Mouse (Mus musculus): ENCODE results near the gene Rbfox1.

Gene Rbfox1

GRCm38 (mm10) chr16:7404766-7405492, 1519.8 kb downstream of the Rbfox1 start:
- DNase-seq (ENCODE audit: low spot score), result no peak

DNA sequence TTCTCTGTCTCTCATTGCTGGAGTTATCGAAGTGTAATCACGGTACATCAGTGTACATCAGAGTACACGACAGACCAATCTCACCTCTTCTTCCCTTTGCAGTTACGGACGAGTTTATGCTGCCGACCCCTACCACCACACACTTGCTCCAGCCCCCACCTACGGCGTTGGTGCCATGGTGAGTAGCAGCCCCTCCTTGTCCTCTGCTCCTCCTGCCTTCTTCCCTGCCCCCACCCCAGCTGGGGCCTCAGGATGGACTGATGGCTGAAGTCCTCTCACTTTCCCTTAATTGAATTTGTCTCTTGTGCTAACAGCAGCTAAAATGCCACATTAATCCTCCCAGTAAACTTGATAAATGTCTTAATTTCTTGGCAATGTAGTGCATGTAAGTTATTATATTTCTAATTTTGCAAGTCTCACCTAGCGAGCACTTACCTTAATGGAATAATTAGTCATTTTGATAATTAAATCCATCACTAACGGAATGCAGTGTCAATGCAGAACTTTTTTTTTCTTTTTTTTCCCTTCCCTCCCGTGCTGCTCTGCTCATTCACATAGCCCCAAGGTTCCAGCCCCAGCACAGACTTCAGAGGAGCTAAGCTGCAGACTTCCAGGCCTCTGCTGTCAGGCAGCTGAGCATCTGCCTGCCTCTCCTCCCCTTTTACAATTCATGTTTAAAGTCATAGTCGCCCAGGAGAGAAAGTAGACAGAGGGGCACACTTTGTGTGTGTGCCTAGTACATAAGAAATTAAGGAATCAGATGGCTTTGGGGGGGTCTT, 1522.9 kb downstream of the Rbfox1 start:
- DNase-seq (ENCODE audit: low spot score), result no peak

DNA sequence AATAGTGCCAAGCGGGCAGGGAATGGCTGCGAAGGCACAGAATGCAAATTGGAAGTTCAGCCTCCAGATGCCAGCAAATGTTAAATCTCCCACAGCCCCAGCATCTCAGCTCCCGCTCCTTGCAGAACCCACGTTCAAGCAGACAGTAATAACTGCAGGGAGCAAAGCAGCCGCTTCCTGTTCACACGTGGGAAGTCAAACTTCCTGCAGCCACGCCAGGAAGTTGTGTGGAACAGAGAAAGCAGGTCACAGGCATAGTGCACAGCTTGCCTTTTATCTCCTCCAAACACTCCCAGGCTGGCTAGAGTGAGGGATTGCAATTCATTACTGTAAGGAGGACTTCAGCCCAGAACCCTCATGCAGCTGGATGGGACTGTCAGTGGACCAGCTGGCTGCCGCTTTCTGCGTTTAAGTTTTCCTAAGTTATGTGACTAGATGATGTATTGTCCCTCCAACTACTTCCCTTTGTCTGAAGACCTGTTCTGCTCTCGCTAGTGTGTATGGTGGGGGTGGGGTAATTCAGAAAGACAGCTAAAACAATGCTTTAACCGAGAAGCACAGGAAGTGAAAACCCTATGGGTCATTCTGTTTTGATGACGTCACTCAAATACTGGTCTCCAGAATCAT, 1534.6 kb downstream of the Rbfox1 start:
- DNase-seq (ENCODE audit: low spot score), result peak; percentile 7

DNA sequence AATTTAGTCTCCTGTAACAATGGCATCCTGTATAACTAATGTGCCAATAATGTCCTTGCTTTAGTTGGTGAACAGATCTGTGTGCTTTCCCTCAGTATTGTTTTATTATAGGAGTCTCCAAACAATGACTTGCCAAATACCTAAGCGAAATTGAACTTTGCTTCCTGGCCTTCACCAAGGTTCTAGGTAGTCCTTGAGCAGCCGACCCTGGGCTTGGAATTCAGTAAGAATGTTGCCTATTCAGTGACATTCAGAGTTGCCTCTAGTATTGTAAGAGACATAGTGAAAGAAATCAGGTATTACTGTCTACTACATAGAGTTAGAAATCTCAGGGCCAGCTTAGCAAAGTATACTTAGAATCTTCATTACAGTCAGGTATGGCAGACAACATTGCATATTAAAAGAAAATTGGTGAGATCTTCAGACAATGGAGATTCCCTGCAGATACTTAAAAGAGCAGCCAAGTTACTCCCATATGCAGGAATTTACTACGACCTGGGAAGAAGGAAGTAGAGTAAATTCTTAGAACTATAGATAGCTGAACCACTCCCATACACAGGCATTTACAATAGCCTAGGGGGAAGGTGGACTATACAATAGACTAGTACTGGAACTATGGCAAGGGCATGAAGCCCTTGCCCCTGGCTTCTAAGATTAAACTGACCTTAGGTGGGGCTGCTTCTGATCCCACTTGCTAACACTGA, 1540.4 kb downstream of the Rbfox1 start:
- DNase-seq (ENCODE audit: low spot score), result no peak

GRCm38 (mm10) chr16:7433296-7433695, 1548.1 kb downstream of the Rbfox1 start:
- DNase-seq (ENCODE audit: low spot score), result no peak

DNA sequence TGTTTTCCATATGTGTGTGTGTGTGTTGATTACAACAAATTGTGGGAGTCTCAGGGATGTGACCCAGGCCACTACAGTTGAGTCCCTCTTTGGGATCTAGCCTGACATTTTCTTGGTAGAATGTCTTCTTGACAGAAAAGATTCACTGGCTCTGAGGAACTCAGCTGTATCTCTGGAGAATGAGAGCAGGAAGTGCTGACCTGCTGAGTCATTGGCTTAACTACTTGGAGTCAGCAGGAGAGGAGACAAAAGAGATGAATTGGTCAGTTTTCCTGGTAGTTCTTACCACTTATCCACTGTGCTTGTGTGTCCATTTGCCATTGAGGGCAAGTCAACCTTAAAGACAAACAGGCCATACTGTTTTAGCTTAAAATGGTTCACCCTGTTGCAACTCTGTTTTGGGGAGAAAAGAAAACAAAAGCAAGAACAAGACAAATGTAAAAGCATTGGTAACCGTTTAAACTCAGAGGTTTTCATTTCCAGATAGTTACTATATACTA, 1561.7 kb downstream of the Rbfox1 start:
- DNase-seq (ENCODE audit: low spot score), result no peak

DNA sequence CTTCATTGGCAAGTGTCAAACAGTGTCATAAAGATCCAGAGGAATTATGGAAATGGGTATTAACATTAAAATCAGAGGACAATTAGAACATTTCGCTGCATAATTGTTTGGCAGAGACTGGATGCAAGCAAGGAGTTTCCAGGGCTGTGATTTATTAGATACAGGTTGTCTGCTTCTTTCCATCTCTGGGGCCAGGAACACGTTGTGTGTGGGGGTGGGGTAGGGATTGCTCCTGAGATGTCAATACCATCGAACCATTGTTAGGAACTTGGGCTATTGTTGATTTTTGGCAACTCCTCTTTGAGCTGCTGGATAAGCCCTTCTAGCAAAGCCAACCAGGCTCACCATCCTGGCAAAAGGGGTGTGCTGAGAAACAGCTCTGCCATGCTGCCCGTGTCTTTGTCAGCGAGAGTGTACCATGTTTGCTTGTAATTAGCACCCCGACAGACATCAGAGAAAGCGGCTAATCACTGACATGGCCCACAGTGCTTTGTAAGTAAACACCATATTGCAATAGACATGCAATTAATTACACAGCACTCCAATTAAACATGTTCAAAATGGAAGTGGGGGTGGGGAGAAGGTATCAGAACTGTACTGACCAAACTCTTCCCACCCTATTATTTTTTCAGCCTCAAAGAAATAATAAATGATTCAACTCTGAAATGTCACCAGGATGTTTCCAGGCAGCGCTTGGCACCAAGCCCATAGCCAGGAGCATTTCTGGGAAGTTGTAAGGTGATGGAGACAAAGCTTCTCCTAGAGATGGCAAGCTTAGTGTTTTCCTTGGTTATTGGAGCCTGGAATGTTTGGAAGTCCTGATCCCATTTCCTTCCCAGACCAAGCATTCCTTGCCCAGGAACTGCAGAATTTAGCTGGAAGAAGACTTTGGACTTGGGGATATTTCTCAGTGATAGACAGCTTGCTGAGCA, 1562.8 kb downstream of the Rbfox1 start:
- DNase-seq (ENCODE audit: low spot score), result no peak

- no peak for DNase-seq (ENCODE audit: low spot score)
Observed at GRCm38 (mm10) chr16:7451193-7451592, 1566.0 kb downstream of the Rbfox1 start.

DNA sequence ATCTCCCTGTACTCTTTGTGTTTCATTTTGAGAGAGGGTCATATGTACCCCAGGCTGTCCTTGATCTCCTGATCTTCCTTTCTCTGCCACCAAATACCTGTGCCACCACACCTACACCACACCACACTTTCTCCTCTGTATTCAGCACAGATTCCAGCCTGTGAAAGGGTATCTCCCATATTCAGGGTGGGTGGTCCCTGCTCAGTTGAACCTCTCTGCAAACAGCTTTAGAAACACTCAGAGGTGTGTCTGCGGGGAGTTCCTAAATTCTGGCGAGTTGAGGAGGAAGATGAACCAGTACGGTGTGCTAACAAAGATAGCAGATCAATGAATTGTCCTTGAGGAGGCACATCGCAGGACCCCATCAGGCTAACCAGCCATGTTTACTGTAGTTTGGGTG, 1572.4 kb downstream of the Rbfox1 start:
- no peak for DNase-seq (ENCODE audit: low spot score)
